Mouse (Mus musculus) cerebellum, adult 11 months (tissue): ENCODE results near the gene Prkcg.
A peak's percentile ranks its signal among the peaks of the same experiment; 100 is the strongest.

ENCODE experiments used
- DNase-seq: peaks from one replicate; pipeline ENCODE4 v3.0.0; 2022

Prkcg gene

GRCm38 (mm10) chr7:3367569-3367968, 78.6 kb downstream of the Prkcg start:
- DNase-seq, result no peak

DNA sequence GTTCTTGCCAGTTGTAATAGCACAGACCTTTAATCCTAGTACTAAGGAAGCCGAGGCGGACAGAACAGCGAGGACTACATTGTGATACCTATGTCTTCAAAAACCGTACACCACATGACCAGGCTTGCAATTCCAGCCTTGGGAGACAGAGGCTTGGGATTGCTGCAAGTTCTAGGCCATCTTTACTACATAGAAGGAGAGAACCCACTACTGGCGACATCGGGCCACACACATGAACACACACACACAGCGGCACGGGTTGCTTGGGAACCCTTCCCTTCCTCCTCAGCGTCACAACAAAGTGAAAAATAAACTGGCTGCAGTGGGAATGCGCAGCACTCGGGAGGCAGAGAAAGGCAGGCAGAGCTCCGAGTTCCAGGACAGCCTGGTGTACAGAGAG, 79.3 kb downstream of the Prkcg start:
- no peak for DNase-seq

GRCm38 (mm10) chr7:3369189-3369588, 80.2 kb downstream of the Prkcg start:
- no peak for DNase-seq

GRCm38 (mm10) chr7:3370407-3370806, 81.4 kb downstream of the Prkcg start:
- no peak for DNase-seq

DNA sequence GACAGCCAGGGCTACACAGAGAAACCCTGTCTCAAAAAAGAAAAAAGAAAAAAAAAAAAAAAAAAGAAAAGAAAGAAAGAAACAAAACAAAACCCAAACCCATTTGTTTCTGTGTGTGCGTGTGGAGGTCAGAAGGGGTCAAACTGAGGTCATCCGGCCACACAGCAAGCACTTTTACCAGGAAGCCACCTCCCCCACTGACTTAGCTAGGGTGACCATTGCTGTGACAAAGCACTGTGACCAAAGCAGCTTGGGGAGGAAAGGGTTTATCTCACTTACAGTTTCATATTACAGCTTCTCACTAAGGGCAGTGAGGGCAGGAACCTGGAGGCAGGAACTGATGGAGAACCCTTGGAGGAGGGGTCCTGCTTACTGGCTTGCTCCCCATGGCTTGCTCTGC, 83.4 kb downstream of the Prkcg start:
- no peak for DNase-seq

DNA sequence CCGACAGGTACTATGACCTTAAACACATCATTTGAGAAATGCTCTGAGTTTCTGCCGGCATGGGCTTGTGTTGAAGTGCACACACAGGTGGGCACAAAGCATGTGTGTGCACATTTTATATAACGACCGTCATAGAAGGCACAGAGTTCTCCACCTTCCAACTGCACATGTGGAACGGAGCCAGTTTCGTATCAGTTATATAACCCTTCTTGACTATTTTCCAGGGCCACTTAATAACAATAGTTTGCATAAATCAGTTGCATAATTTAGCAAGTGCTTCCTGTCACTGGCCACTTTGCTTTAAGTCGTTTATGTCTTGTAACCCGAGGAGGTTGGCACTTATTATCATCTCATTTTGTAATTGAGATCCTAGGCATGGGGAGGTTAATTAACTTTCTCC, 84.8 kb downstream of the Prkcg start:
- no peak for DNase-seq

- peak; percentile 34 for DNase-seq
Observed at GRCm38 (mm10) chr7:3376831-3377230, 87.9 kb downstream of the Prkcg start.
